Mouse (Mus musculus) myocyte (in vitro differentiated cells): ENCODE data around the gene Tnfrsf1a.

Experiments
- CEBPB ChIP-seq: IDR thresholded peaks from 2 replicates; pipeline ENCODE4 v1.6.1; 2011; ENCODE audit warnings: mild to moderate bottlenecking, moderate library complexity; ENCODE audit not compliant: poor library complexity, insufficient read depth, severe bottlenecking
- E2F4 ChIP-seq: IDR thresholded peaks from one replicate; pipeline ENCODE4 v1.6.1; 2011; ENCODE audit warnings: mild to moderate bottlenecking, control low read depth, moderate library complexity; ENCODE audit not compliant: insufficient read depth
- MAX ChIP-seq: IDR thresholded peaks from one replicate; pipeline ENCODE4 v1.6.1; 2011; ENCODE audit warnings: low read depth, mild to moderate bottlenecking, control low read depth
- MYOD1 ChIP-seq, 3 experiments: IDR thresholded peaks; one replicate each; pipeline ENCODE4 v1.6.1; 2011; ENCODE audit warnings: control low read depth in 2 of 3, low read depth in 2 of 3, mild to moderate bottlenecking in 2 of 3, moderate library complexity in 1 of 3; ENCODE audit not compliant: insufficient read length in 2 of 3, control insufficient read depth in 1 of 3
- MYOG ChIP-seq, 3 experiments: IDR thresholded peaks; one replicate each; pipeline ENCODE4 v1.6.1; 2011; ENCODE audit warnings: control low read depth in 2 of 3, low read depth in 2 of 3, mild to moderate bottlenecking in 2 of 3; ENCODE audit not compliant: insufficient read length in 2 of 3, control insufficient read depth in 1 of 3, insufficient read depth in 1 of 3
- POLR2A ChIP-seq: IDR thresholded peaks from one replicate; pipeline ENCODE4 v1.6.1; 2011; ENCODE audit warnings: low read depth, mild to moderate bottlenecking, control low read depth, moderate library complexity; ENCODE audit not compliant: insufficient read length
- POLR2AphosphoS2 ChIP-seq: IDR thresholded peaks from one replicate; pipeline ENCODE4 v1.6.1; 2011; ENCODE audit warnings: low read depth, control low read depth; ENCODE audit not compliant: insufficient read length
- REST ChIP-seq: IDR thresholded peaks from one replicate; pipeline ENCODE4 v1.6.1; 2011; ENCODE audit warnings: mild to moderate bottlenecking, control low read depth, moderate library complexity; ENCODE audit not compliant: insufficient read depth, insufficient read length
- SRF ChIP-seq: IDR thresholded peaks from one replicate; pipeline ENCODE4 v1.6.1; 2011; ENCODE audit warnings: low read depth; ENCODE audit not compliant: control insufficient read depth, insufficient read length
- TCF12 ChIP-seq: IDR thresholded peaks from one replicate; pipeline ENCODE4 v1.6.1; 2011; ENCODE audit warnings: mild to moderate bottlenecking, control low read depth; ENCODE audit not compliant: poor library complexity, insufficient read depth, severe bottlenecking
- USF1 ChIP-seq: IDR thresholded peaks from one replicate; pipeline ENCODE4 v1.6.1; 2011; ENCODE audit warnings: low read depth, mild to moderate bottlenecking, control low read depth, moderate library complexity

DNA sequence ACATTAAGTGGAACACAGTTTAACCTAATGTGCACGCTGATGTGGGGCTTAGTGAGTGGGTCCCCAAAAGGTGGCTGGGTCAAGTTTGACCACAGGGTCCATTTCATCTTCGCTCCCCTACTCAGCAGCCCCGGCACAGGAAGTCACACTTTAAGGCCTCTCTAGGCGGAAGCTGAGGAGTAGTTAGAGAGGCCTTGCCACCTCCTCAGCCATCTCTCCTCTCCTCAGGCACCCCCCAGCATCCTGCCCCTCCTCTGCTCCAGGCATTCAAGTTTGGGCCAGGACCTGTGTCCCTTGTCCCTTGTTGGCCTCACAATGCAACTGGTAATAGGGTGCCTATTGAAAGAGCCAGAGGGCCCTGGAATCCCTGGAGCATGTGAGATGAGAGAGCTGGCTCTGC is 4.5 kb downstream of the Tnfrsf1a start:
- no peak for TF ChIP-seq MAX
- TF ChIP-seq TCF12, result no peak
- no peak for TF ChIP-seq POLR2A
- TF ChIP-seq MYOG (IDR thresholded peaks at IDR 0.05; ENCODE audit: control insufficient read depth in 1 of 3, insufficient read depth in 1 of 3, insufficient read length in 2 of 3, low read depth in 2 of 3), result no peak
- no peak for TF ChIP-seq E2F4
- no peak for TF ChIP-seq MYOD1 (IDR thresholded peaks at IDR 0.05; ENCODE audit: control insufficient read depth in 1 of 3, insufficient read length in 2 of 3, low read depth in 2 of 3)
- TF ChIP-seq REST, result no peak
- no peak for TF ChIP-seq USF1
- no peak for TF ChIP-seq SRF
- no peak for TF ChIP-seq CEBPB
- no peak for TF ChIP-seq POLR2AphosphoS2
